Mouse (Mus musculus): ENCODE data around the gene Josd2.

The Josd2 gene

DNA sequence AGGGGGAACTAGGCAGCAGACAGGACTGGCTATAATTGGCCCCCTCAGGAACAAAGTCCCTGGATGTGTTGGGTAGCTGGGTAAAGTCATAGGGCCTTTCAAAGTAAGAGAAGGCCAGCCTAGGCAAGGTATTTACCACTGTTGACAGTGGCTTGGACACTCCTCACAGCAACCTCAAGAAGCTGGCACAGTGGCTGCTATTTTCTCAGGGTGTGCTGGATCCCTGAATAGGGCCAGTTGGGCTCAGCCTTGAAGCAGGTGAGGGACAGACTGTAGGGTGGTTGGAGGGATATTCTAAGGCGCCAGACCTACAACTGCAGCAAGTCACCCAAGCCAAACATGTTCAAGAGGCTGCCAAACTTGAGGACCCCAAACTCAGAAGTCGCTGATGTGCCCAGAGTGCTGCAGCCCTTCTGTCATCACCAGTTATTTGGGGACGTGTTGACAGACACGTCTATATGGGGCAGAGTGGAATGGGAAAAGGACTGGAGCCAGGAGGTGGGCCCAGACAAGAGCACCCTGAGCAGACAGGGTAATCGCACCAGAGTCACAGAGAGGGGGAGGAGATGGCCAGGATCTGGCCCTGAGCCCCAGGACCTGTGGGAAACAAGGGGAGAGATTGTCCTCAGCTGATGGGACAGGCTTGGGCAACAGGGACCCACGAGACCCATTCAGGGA is 4.2 kb downstream of the Josd2 start:
- no peak for DNase-seq (ENCODE audit: inconsistent age in 2 of 2, low spot score in 1 of 2)

DNA sequence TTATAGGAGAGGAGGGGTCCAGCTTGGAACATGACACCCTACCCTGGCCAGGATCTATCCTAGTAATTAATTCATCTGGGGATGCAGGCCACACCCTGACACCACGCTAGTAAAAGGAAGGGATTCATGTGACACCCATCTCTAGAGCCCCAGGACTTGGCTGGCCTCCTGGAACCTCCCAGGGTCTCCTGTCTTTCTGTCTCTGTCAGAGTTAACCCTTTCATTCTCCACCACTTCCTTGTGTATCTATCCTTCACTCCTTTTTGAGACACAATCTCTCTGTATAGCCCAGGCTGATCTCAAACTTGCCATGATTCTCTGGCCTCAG is 4.7 kb downstream of the Josd2 start:
- no peak for DNase-seq (ENCODE audit: inconsistent age in 2 of 2, low spot score in 1 of 2)

DNA sequence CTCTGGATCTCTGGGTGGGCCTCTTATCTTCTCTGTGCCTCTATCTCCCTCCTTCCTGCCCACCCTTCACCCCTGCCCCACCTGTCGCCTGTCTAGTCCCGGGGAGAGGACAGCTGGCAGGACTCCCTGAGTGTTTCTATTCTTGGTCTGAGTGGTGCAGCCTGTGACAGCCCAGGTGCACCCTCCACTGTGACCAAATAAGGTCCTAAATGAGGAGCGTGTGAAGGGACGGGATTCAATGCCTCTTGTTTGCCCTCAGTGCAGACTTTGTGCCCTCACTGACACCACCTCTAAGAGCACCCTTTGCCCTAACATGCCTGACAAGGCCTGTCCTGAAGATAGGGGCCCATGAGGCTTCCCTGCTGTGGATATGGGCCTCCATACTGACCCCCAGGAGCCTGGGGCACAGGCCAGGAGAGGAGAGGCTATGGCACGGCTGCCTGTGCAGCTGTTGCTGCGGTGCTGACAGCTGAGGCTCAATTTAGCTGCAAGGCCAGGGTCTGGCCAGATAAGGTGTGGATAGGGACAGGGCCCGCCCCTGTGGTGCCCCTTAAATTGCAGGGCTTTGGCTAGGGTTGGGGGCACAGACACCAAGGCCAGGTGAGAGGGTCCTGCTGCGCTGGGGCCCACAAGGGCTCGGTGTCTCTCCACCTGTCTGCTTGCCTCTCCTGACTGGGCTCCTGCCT is 5.3 kb downstream of the Josd2 start:
- DNase-seq (ENCODE audit: inconsistent age in 2 of 2, low spot score in 1 of 2): no peak

DNA sequence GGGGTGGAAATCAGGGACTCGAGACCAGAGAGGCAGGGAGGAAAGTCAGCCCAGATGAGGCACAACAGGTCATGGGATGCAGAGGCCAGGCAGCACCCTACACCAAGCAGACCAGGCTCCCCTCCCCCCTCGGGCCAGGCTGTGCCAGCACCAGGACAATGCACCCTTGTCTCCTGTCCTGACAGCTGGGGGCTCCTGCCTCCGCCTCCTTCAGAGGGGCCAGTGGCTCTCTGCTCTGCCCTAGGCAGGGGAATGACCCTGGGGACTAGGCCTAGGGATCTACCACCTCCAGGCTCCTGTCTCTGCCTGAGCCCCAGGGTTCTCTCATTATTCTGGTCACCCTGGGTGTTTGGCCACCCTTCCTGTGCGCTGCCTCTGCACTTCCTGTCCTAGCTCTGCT is 6.6 kb downstream of the Josd2 start:
- peak in 1 of 2 experiments; percentile 18 for DNase-seq (ENCODE audit: inconsistent age in 2 of 2, low spot score in 1 of 2)

DNA sequence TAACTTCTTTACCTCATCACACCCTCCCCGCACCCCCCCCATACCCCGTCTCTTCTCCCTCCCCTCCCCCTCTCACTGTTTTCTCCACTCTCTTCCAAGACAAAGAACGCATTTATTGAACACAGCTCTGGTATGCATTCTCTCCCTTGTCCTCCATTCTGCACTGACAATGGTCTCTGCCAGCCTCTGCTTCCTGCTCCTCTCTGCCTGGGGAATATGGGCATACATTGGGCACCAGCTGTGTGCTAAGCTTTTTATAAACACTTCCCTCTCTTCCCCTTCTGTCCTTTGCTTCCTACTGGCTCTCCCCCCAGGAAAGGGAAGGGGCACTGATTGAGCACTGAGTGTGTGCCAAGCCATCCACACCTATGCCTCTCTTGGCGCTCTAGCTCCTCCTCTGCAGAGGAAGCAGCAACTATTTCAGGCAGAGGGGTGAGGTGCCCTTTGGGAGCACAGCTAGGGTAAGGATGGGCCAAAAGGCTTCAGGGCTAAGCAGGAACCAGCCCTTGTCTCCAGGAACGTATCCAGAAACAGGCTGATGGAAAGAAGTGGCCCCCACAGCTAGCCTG is 7.3 kb downstream of the Josd2 start:
- DNase-seq (ENCODE audit: inconsistent age in 2 of 2, low spot score in 1 of 2): no peak

DNA sequence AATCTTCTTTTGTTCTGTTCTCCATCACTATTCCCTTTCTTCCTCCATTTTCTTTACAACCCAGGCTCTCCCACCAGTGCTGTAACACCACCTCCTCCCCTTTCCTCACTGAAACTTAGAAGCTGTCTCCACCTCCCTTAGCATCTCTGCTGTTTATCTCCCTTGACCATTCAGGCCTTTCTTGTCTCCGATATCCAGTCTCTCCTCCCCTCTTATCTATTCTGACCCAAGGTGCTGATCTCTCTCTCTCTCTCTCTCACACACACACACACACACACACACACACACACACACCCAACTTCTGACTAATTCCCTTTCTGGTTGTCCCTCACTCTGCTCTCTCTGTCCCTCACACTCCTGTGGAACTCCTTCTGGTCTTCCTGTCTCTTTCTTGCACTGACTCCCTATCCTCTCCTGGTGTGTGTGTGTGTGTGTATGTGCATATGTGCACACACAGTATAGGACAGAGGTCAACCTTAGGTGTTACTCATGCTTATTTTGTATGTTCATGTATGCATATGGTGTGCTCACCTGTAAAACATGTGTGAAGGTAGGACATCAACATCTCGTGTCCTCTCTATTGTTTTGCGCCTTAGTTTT is 15.2 kb downstream of the Josd2 start:
- no peak for DNase-seq (ENCODE audit: inconsistent age in 2 of 2, low spot score in 1 of 2)

DNA sequence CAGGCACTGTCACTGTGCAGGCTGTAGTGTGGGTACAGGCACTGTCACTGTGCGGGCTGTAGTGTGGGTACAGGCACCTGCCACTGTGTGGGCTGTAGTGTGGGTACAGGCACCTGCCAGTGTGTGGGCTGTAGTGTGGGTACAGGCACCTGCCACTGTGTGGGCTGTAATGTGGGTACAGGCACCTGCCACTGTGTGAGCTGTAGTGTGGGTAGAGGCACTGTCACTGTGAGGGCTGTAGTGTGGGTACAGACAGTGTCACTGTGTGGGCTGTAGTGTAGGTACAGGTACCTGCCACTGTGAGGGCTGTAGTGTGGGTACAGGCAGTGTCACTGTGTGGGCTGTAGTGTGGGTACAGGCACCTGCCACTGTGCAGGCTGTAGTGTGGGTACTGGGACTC is 16.3 kb downstream of the Josd2 start:
- peak in 1 of 2 experiments; percentile 1 for DNase-seq (ENCODE audit: inconsistent age in 2 of 2, low spot score in 1 of 2)

DNA sequence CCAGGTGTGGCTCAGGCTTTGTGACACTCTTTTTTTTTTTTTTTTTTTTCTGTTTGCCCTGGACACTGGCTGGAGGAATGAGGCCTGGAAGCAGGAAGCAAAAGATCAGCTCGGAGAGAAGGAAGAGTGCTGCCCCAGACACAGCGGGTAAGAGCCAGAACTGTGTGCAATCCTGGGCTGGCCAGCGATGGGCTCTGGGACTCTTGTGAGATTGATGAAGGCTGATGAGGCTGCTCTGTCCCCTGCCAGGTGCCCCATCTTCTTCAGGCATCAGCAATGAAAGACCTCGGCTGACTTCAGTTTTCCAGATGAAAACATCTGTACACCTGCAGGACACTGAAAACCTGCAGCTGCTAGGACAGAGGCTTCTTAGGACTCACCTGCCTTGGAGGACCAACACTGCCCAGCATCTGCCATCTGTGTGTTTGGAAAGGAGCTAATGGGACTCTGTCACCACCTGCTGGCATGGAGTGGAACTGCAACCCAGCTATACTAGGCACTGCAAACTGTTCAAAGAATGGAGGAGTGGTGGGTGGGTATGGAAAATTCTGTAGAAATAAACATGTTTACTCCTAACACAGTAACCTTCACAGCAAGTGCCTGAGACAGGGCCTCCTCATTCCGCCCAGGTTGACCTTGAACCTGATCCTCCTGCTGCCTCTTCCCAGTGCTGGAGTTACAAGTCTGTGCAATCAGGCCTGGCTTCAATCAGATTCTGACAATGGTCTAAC is 17.2 kb downstream of the Josd2 start:
- DNase-seq (ENCODE audit: inconsistent age in 2 of 2, low spot score in 1 of 2): peak; percentile 63 to 89

DNA sequence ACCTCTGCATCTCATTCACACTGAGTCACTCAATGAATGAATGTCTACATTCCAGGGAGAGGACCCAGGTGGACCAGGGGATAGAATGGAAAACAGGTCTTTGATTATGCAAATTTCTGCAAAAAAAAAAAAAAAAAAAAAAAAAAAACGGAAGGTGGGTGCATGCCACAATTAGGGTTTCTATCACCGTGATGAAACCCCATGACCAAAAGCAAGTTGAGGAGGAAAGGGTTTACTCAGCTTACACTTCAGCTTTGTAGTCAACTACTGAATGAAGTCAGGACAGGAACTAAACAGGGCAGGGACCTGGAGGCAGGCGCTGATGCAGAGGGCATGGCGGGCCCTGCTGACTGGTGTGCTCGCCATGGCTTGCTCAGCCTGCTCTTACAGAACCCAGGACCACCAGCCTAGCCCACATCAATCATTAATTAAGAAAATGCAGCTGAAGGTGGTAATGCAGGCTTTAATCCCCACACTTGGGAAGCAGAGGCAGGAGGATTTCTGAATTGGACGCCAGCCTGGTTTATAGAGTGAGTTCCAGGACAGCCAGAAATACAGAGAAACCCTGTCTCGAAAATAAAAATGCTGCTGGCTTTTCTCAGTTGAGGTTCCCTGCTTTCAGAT is 17.9 kb downstream of the Josd2 start:
- no peak for DNase-seq (ENCODE audit: inconsistent age in 2 of 2, low spot score in 1 of 2)

DNA sequence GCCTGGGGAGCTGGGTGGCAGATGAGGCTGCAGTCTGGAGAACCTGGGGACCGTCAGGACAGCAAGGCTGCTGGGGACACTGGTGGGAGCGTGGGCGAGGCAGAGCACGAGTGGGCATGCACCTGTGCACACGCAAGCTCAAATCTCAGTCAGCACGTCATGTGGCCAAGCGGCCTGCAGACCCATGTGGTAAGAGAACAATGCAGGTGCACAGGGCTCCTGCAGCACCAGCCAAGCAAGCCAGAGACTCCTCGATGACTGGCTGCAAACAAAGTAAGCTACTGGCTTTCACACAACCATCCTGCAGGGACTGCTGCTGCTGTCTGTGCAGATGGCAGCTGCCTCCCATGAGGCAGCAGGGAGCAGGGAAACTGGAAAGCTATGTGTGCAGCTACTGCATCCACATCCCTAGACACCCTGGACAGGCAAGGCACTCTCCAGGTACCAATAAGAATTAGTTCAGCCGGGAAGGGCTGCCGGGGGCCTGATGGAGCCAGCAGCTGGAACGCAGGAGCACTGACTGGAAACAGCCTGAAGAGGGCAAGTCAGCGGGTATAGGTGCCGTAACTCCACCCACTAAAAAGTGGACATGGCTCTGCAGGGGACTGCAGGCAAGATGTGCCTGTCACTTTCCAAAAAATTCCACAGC is 19.3 kb downstream of the Josd2 start:
- DNase-seq (ENCODE audit: inconsistent age in 2 of 2, low spot score in 1 of 2): peak in 1 of 2 experiments; percentile 2

DNA sequence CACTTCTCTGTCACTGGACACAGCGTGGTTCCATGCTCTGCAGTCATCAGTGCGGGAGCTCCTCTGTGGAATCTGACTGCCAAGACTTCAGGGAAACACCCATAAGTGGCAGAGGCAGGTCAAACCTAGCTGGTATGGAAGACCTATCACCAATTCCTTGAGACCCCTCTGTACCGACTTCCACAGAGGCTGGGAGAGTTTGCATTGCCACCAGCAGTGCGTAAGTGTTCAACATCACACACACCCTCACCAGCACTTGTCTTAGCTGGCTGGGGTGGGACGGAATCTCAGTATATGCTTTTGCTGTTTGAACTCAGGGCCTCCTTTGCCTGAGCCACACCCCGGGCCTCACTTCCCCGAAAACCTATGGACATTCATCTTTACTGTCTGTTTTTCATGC is 20.2 kb downstream of the Josd2 start:
- DNase-seq (ENCODE audit: inconsistent age in 2 of 2, low spot score in 1 of 2): peak in 1 of 2 experiments; percentile 1

DNA sequence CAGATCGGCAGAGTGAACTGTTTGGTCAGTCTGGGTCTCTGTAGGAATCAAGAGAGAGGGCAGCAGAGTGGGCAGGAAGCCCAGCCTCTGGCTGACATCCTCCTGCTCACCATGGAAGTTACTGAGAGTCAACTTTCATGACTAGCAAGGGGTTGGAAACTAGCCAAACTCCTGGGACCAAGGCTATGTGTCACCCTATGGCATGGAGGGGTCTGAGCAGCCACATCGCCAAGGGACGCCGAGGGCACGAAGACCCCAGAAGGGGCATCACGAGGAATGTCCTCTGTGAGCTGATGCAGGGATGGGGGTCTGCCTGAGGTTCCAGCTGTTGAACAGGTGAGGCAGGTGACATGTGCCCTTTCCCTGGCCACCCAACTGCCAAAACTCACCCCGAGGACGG is 20.8 kb downstream of the Josd2 start:
- peak in 1 of 2 experiments; percentile 7 for DNase-seq (ENCODE audit: inconsistent age in 2 of 2, low spot score in 1 of 2)

DNA sequence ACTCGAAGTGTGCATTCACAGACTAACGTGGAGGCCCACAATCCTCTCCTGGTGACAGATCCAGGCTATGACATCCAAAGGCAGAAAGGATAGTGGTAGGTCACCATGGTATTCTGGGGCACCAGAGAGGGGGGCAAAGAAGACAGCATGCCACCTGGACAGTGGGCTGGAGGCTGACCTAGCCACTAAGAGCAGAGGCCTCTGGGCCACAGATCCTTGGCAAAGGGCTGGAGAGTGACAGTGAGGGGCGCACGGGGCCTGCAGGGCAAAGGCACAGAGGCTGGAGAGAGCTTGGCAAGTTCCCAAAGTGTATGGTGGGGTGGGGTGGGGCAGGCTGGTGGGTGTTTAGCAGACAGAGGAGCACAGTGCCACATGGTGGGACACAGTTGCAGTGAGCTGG is 22.5 kb downstream of the Josd2 start:
- DNase-seq (ENCODE audit: inconsistent age in 2 of 2, low spot score in 1 of 2): peak in 1 of 2 experiments; percentile 4

DNA sequence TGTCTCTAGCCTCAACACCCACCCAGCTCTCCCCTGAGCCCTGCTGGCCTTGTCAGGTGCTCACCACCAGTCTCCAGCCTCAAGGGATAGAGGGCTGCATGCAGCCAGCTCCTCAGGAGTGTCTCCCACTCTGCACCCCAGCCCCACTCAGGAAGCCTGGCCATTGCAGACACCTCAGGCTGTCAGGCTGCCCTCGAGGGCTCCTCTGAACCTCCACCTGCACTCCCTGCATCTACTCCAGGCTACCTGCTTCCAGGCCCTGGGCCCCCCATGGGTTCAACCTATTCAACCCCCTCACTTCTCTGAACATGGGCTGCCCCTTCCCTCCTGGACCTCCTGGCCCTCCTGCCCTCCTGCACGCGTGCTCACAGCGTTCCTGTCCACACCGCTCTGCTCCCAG is 23.6 kb downstream of the Josd2 start:
- no peak for DNase-seq (ENCODE audit: inconsistent age in 2 of 2, low spot score in 1 of 2)

DNA sequence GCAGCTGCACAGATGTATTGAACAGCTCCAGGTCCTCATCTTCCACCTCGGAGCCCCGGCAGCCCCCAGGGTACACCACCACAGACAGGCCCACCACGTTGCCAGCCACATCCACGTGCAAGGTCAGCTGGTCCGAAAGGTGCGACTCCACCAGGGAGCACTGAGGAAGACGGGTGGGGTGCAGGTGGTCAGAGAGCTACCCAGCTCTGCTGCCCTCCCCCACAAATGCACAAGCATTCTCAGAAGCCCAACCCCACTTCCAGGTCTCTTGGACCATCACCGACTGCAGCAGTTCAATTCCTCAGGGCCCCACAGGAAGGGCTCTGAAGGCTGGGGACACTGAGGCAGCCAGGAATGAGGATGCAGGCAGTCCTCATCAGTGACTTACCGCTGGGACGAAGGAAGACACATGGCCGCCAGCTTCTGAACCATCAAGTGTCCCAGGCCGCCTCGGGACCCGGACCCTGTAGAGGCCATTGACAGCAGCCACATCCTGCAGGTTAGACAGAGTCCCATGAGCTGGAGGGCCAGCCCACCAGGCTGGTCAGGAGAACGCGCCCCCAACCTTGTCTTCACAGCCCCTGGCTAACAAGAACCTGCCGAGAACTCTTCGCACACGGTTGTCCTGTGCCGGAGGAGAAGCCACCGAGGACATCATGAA is 24.5 kb downstream of the Josd2 start:
- no peak for DNase-seq (ENCODE audit: inconsistent age in 2 of 2, low spot score in 1 of 2)

DNA sequence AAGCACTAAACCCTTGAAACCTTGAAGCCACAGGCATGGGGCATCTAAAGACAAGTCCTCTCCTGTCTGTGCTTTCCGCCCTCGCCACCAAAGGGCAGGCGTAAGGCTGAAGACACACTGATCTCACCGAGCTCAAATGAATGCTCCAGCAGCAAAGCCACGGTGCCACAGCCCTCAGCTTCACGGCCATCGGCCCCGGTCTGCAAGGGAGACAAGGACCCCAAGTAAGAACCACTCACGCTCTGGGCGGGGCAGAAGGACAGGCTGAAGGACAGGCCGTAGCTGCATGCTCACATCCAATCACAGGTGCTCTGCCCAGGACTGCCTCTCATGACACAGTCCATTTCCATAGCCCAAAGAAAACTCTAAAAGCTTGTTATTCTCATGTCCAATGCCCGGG is 26.9 kb downstream of the Josd2 start:
- DNase-seq (ENCODE audit: inconsistent age in 2 of 2, low spot score in 1 of 2): peak in 1 of 2 experiments; percentile 19

DNA sequence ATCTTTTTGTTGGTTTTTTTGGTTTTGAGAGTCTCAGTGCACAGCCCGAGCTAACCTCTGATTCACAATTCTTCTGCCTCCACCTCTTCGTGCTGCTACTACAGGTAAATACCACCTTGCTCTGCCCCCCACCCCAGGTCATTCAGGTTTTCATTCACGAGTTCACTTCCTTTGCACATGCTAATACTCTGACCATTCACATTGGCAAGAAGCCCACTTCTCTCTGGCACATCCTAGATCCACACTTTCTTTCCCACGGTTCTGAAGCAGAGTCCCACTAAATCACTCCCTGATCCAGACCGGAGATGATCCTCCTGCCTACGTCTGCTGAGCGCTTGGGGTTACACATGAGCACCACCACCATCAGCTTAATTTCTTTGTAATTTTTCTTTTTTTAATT is 27.3 kb downstream of the Josd2 start:
- DNase-seq (ENCODE audit: inconsistent age in 2 of 2, low spot score in 1 of 2): peak in 1 of 2 experiments; percentile 43

DNA sequence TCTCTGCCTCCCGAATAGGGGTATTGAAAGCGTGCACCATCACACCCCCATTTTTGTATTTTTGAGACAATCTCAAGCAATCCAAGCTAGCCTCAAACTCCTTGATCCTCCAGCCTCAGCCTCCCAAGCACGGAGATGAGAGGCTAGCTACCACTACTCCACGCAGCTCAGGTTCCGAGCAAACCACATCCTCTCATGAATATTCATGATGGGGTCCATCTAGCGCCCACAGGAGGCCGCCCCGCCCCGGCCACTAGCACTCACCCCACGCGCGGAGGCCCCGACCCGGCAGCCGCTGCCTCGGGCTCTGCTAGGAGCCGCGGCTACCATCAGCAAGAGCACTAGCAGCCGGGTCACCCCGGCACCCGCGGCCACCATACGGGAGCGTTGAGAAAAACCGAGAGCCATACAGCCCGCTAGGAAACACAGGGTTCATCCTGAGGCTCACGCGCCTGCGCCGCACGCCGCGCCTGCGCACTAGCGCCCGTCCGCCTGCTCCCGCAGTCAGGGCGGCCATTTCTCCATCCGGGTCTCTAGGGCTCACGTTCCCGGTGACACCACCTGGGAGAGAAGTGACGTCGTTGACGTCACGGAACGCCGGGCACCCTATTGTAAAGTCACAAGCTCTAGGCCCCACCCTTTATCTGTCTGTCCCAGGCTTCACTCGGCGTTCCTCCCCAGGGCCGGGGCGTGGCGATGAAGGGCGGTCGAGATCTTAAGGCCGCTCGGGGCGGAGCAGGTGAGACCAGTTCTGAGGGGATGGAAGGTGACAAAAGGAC is 28.4 kb downstream of the Josd2 start, which contains the start of the genes Emc10 and Fam71e1:
TSS of gene Emc10 (minus strand) at position 538 of the 779 bp plus-strand sequence.
TSS of gene Fam71e1 (plus strand) at position 590 of the 779 bp plus-strand sequence.
- peak; percentile 98 to 99 for DNase-seq (ENCODE audit: inconsistent age in 2 of 2, low spot score in 1 of 2)

DNA sequence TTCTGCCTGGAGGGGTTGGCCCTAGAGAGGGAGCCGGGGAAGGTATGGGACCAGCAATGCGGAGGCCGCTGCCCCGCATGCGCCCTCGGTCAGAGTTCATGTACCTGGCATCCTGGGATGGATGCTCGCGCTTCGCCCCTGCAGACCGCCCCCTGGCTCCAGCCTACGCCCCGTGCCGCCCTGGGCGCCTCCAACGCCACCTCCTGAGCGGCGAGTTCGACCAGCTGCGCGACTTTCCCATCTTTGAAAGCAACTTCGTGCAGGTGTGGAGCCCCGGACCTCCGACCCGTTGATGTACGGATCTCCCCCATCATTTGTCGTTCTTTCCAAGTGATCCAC is 29.0 kb downstream of the Josd2 start:
- DNase-seq (ENCODE audit: inconsistent age in 2 of 2, low spot score in 1 of 2): no peak
